Mouse (Mus musculus) G1E-ER4 (cell line): Measurements from ENCODE around the gene Polr3gl. TPM values are rescaled to one million over a fixed set of nuclear protein-coding genes. Genes with fewer than 3 reads are reported as not detected.

Source experiments
- GATA1 ChIP-seq: IDR thresholded peaks from one replicate; pipeline ENCODE4 v1.8.0; 2012; ENCODE audit warnings: low read length, inconsistent platforms
- polyA plus RNA-seq: library from polyadenylated mRNA; stranded (reverse); fragments of >175 nt; gene quantifications from 2 replicates; pipeline ENCODE4 v1.2.3, GENCODE M21; 2012

Gene Polr3gl
- polyA plus RNA-seq, 1 experiment = 14.7 TPM

DNA sequence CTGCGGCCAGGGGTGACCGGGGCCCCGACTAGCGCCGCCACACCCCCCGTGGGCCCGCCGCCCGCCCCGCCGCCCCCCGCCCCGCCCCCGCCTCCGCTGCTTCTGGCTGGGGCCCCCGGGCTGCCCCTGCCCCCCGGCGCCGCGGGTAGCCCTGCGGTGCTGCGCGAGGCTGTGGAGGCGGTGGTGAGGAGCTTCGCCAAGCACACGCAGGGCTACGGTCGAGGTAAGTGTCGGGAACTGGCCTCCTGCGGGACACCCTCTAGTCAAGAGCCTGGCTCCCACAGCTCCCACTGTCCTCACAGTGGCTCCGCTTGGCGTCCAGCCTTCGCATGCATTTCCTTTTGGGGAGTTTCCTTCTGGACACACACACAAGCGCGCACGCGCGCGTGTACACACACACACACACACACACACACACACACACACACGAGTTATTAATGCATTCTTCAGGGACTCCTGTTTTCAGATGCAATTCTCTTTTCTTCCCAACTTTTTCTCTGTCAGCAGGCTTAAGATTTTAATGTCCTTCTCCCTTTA lies 7.3 kb upstream of the Polr3gl start:
- TF ChIP-seq GATA1 = no peak

DNA sequence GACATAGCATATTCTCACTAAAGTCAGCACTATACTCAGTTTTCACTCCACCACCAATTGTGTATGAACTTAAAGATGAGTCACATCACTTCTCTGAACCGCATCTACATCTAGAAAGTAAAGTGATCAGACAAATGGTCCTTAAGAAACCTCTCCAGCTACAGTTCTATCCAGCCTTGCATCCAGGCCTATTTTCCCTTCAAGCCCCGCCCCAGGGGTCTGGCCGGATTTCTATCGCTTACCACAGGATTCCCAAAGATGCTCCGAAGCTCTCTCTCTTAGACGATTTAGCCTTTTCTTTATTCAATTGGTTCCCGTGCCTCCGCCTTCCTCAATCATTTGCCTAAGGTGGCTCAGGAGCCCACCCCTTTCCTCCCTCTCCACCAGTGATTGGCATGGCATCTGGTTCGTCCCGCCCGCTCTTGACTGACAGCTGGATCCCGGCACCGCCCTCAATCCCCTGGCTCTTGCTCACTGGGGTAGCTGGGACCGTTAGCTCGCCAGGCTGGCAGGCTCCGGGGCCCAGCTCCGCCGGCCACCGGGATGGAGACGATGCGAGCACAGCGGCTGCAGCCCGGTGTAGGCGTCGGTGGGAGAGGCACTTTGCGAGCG lies 6.8 kb upstream of the Polr3gl start, which contains the start of gene Lix1l:
Lix1l (plus strand) TSS at position 511 of the 612 bp plus-strand sequence.
- TF ChIP-seq GATA1 = no peak

DNA sequence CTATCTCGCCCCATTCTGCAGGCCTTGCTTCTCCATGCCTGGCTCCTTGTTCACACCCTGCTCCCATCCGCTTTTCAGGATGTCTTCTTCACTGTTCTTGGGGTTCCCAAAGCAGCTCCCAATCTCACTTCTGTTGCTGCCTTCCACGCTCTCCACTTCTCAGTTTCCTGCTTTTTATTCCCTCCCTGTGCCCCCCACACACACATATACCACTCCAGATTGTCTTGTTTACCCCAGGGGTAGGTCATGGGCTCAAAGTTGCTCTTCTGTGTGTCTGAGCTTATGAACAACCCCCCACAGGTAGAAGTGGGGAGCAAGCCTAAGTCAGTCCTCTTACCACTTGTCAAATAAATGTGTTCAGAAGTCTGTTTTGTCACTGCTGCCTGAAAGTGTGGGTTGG lies 5.4 kb upstream of the Polr3gl start:
- TF ChIP-seq GATA1 = no peak

DNA sequence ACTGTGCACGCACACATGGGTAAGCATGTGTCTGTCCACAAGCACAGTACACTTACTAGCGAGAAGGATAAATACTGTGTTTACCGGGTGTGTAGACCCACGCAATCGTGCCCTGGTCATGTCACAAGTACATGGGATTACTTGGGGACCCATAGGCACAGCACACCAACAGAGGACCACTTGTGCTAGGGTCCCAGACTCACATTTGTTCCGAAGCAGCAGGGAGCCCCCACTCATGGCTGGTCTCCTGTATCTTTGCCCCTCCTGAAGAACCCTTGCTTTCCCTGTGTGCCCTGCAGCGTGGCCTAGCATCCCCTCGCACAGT lies 5.0 kb upstream of the Polr3gl start:
- no peak for TF ChIP-seq GATA1

DNA sequence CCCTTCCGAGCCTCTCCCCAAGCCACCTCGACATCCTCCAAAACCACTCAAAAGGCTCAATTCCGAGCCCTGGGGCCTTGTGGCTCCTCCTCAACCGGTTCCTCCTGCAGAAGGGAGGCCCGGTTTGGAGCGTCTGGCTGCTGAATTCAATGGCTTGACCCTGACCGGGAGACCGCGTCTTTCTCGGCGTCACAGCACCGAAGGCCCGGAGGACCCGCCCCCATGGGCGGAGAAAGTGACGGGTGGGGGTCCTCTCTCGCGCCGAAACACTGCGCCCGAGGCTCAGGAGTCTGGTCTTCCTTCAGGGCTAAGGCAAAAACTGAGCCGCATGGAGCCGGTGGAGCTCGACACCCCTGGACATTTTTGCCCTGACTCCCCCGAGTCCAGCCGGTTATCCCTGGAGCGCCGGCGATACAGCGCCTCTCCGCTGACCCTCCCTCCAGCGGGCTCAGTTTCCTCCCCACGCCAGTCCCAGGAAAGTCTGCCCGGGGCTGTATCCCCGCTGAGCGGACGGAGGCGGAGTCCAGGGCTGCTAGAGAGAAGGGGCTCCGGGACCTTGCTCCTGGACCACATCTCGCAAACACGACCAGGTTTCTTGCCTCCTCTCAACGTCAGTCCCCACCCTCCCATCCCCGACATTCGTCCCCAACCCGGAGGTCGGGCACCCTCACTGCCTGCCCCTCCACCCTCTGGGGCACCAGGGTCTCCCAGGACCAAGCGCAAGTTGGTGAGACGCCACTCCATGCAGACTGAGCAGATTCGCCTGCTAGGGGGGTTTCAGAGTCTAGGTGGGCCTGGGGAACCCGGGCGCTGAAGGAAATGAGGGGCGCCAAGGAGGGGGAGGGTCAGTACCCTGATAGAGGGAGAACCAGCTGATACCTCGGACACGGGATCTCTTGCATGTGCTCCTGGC lies 4.4 kb upstream of the Polr3gl start:
- no peak for TF ChIP-seq GATA1

DNA sequence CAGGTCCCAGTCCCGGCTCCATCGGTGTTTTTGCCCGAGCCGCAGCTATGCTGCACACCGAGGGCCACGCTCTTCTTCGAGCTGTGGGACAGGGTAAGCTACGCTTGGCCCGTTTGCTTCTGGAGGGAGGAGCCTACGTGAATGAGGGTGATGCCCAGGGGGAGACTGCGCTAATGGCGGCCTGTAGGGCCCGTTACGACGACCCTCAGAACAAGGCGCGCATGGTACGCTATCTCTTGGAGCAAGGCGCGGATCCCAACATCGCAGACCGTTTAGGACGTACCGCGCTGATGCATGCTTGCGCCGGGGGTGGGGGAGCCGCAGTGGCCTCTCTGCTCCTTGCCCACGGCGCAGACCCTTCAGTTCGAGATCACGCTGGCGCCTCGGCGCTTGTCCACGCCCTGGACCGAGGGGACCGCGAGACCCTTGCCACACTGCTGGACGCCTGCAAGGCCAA lies 3.5 kb upstream of the Polr3gl start:
- no peak for TF ChIP-seq GATA1

DNA sequence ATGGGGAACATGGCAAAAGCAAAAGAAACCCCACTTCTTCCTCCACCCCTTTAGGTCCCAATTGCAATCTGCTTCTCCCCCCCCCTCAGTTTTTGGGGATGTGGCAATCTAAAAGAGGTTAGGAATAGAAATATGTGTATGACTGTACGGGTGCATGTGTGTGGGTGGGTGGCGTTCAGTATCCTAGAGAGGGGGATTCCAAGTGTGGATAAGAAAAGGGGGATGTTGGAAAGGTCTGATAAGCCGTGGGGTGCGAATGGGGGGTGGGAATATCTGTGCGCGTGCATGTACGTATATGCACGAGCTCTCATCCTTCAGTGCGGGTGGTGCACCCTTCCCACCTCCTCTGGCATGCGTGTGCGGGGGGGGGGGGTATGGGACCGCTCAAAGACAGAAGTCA lies 2.9 kb upstream of the Polr3gl start:
- TF ChIP-seq GATA1 = no peak

DNA sequence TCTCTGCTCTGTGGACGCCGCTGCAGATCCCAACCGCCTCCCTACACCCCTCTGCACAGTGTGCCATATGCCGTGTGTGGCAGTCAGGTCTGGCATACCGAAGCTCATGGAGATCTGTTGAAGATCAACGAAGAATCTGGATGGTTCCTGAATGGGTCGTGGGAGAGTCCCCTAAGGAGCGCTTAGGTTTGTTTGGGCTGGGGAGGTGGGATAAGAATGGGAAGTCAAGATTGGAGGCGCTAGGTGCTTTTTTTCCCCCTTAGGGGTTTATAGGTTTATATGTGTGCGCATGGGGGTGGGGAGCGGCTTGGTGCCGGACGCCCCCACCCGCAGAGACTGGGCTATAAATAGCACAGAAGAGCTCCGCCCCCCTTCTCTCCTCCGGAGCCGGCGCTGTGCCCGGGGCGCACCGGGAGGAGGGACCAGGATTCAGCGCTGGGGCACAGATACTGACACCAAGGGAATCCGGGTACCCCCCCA lies 2.3 kb upstream of the Polr3gl start, which contains the start of gene Ankrd34a:
Ankrd34a (plus strand) TSS at position 409 of the 480 bp plus-strand sequence.
- no peak for TF ChIP-seq GATA1

DNA sequence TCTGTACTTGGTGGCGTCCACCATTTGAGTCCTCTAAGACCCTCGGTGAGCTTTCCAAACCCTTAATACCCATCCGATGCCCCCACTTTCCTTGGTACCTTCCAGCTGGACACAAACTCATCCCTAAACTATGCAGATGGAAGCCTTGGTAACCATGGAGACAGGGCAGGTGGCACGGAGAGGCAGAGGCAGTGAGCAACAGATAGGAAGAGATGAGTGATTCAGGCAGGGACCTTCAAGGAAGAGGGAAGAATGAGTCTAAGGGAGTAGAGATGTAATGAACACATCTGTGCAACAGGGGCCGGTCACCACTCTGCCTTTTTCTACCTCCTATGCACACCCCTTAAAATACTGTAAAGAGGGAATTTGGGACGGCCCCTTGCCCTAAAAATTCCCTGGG lies 1.7 kb upstream of the Polr3gl start:
- no peak for TF ChIP-seq GATA1

DNA sequence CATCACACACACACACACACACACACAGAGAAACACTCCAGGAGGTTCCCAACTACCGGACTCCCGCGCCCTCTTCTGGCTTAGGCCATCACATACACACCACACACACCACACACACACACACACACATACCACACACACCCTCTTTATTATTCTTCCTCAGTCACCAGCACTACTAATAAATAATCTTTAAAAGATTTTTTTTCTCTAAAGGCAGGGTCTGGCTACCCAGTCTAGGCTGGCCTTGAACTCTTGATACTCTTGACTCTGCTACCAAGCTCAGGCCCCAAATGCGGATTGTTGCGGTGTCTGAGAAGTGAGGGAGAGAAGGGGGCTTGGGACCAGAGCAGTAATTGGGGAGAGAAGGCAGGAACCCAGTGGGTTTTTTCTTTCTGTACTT lies 870 bp upstream of the Polr3gl start:
- no peak for TF ChIP-seq GATA1

DNA sequence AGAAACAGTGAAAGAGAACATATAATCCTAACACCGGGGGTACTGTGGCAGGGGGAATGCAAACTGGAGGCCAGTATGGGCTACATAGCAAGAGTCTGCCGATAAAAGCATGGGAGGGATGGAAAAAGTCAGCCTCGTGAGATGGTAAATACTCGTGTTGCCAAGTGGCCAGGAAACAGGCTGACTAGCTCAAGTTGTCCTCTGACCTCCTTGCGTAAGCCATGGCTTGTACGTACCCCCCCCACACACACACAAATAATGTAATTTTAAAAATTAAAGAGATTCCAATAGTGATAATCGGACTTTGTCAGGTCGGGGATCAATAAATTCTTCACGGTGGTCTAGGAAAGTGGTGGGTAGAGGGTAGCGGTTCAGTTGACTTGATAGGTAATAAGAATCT lies 607 bp downstream of the Polr3gl start:
- no peak for TF ChIP-seq GATA1

DNA sequence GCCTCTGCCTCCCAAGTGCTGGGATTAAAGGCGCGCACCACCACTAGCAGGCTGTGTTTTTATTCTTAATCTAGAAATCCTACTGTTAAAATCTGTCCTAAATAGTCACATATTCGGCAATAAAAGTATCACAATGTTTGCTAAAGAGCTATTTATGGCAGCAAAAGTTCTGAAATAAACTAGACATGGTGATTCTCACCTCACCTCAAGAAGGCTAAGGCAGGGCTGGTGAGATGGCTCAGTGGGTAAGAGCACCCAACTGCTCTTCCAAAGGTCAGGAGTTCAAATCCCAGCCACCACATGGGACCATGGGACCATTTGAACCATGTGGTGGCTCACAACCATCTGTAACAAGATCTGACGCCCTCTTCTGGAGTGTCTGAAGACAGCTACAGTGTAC lies 3.3 kb downstream of the Polr3gl start:
- no peak for TF ChIP-seq GATA1

DNA sequence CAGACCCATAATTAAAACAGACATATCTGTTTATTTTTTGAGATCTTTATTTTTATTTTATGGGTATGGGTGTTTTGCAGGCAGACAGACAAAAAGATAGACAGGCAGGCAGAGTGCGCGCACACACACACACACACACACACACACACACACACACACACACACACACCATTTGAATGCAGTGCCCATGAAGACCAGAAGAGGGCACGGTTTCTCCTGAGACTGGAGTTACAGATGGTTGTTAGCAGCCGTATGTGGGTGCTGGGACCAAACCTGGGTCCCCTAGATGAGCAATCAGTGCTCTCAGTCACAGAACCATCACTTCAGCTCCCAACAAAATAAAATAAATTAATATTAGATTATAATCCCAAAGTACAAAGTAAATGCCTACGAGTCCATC lies 10.6 kb downstream of the Polr3gl start:
- no peak for TF ChIP-seq GATA1

DNA sequence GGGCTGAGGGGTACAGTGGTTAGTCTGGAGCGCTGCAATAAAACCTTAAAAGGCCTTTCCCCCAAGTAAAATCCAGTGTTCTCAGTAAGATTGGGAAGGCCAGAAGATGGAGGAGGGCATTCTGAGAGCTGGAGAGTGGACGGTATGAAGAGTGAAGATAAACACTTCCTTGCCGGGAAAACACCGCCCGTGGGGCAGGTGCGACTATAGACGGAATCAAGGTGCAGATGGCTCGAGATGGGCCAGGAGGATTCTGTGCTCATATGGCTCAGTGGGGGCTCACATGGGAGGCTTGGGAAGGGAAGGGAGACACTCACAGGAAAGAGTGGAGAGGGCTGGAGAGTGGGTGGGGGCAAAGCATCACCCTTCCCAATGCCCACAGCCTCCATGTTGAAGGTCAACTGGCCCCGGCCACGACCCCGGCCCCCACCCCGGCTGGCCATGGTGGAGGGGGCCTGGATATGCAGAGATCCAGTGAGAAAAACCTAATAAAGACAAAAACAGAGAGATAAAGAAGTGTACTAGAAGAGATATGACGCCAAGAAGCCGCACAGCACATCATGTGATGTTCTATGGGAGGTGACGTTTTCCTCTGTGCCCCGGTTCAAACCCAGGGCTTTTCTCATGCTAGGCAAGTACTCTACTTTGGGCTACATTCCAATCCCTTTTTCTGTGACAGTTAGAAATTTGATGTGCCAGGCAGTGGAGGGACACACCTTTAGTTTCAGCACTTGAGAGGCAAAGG lies 12.0 kb downstream of the Polr3gl start:
- TF ChIP-seq GATA1 = no peak

DNA sequence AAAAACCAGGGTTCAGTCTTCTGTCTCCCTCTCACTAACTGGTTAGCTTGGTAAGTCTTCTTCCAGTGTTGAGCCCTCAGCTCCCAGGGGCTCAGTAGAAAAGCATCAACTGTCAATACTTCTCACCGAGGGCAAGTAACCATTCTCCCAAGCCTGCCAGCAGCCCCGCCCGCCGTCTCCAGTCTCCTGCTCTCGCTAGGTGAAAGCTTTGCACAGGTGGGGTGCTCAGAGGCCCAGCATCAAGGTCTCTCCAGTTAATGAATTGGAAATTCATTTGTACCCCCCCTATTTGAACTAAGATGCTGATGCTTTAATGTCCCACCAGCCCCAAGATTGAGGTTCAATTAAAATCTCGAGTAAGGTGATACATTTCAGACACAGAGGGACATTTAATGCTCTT lies 12.8 kb downstream of the Polr3gl start:
- no peak for TF ChIP-seq GATA1
